Mouse (Mus musculus): ENCODE measurements around the gene Npl. TPM values are rescaled to one million over a fixed set of nuclear protein-coding genes. Genes with fewer than 3 reads are reported as not detected.

The Npl gene
- polyA plus RNA-seq, 1 experiment from 2014 or later, result 16.9 TPM

DNA sequence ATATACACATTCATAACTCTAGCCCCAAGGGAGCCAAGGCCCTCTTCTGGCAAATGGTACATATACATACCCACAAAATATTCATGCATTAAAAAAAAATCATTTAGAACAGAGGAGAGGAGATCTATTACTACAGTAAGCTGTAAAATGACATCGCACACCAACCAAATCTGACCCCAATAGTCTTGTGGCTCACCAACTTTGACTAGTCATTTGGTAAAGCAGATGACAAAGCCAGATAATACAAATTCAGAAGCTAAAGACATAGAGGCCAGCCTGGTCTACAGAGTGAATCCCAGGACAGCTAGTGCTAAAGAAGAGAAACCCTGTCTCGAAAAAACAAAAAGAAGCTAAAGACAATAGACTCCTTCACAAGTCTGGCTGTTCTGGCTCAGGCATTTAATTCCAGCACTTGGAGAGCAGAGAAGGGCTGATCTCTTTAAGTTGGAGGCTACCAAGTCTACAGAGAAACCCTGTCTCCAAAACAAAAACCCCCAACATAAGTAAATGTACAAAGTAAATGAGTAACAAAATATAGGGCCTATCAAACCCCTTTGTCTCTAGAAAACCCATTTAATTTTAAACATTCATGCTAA is 64.5 kb downstream of the Npl start:
- H3K4me2 ChIP-seq, result peak overlapping the region; percentile 94
- H3K9ac ChIP-seq, result peak overlapping the region; percentile 60
- no peak overlapping the region for H3K27ac ChIP-seq (replicated peaks)
- no peak for ATAC-seq (ENCODE audit: low read depth)
- H3K9me3 ChIP-seq, result no peaks in the 10 kb centered on the region
- H3K4me3 ChIP-seq, result peak overlapping the region; percentile 96
- H3K4me1 ChIP-seq (replicated peaks), result peaks cover 38% of the 10 kb centered on the region
- H3K36me3 ChIP-seq, result peaks cover 21% of the 10 kb centered on the region
- no peaks in the 10 kb centered on the region for H3K27me3 ChIP-seq
- WGBS, result 42% methylated on average over 2 of the region's 2 CpGs

DNA sequence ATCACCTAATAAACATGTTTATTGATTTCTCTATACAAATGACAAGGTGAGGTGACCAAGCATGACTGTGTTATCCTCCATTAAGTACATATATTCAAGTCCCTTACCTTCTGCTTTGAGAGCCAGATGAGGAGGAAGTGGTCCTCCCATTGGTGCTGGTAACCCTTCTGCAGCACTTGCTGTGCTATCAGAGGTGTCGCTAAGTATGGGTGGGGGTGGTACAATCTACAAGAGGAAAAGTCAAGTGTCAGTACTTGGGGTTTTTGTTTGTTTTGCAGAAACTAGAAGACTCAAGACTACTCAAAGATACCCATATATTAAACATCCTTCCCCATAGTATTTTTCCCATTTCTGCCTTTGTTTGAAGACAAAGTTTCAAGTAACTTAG is 68.8 kb downstream of the Npl start:
- Histone ChIP-seq H3K36me3 (peaks cover 60% of the 10 kb centered on the region), H3K4me3 (no peak overlapping the region), H3K27ac (replicated peaks) (no peak overlapping the region), H3K9ac (no peak overlapping the region), H3K27me3 (no peaks in the 10 kb centered on the region), H3K9me3 (no peaks in the 10 kb centered on the region), H3K4me1 (replicated peaks) (peaks cover 34% of the 10 kb centered on the region), H3K4me2 (no peak overlapping the region)
- WGBS, result 78% methylated on average over 1 of the region's 1 CpGs
- no peak for ATAC-seq (ENCODE audit: low read depth)

DNA sequence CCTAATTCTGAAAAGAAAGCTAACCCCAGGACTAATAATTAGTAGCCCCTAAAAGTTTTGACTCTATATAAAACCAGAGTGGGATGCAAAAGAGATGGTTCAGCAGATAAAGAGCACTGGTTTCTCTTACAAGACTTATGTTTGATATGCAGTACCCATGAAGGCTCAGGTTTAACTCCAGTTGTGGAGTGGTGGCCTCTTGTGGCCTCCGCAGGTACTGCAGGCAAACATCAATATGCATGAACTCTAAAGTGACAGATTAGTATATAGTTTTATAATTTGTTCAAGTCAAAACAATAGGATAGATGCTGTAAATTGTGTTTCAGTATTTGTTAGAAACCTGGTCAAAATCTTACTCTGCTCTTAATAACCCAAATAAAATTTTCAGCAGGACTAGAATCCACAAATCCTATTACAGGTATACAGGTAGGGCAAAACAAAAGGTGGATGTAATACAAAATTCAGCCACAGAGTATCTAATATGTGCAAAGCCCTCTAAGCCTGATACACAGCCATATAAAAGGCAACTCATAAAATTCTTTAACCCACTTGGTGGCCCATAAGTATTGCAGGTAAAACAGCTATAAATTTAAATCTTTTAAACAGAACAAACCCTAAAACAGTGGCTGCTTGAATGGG is 69.3 kb downstream of the Npl start:
- H3K4me2 ChIP-seq, result no peak overlapping the region
- no peak overlapping the region for H3K27ac ChIP-seq (replicated peaks)
- H3K9me3 ChIP-seq, result no peaks in the 10 kb centered on the region
- H3K4me3 ChIP-seq, result no peak overlapping the region
- no peak overlapping the region for H3K9ac ChIP-seq
- peaks cover 62% of the 10 kb centered on the region for H3K36me3 ChIP-seq
- H3K4me1 ChIP-seq (replicated peaks), result peaks cover 29% of the 10 kb centered on the region
- WGBS, result 58% methylated on average over 1 of the region's 1 CpGs
- no peak for ATAC-seq (ENCODE audit: low read depth)
- H3K27me3 ChIP-seq, result no peaks in the 10 kb centered on the region

DNA sequence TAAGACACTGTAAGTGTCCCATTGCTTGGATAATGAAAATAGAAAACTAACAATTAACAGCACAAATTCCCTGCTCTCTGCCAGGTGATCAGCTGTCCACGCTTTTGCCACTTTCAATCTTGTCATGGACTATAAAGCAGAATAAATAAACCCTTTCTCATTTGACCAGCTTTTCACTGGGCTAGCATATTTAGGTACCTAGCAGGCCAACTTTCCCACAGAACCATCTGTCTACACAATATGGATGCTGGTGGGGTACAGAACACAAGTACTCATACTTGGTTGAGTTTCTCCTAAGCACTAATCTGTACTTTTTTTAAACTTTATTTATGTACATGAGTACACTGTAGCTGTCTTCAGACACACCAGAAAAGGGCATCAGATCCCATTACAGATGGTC is 70.5 kb downstream of the Npl start:
- Histone ChIP-seq H3K9ac (no peak overlapping the region), H3K9me3 (no peaks in the 10 kb centered on the region), H3K4me2 (no peak overlapping the region), H3K36me3 (peaks cover 71% of the 10 kb centered on the region), H3K27me3 (no peaks in the 10 kb centered on the region), H3K4me3 (no peak overlapping the region), H3K27ac (replicated peaks) (no peak overlapping the region), H3K4me1 (replicated peaks) (peaks cover 17% of the 10 kb centered on the region)
- 69% methylated on average over 1 of the region's 1 CpGs for WGBS
- ATAC-seq (ENCODE audit: low read depth), result no peak

DNA sequence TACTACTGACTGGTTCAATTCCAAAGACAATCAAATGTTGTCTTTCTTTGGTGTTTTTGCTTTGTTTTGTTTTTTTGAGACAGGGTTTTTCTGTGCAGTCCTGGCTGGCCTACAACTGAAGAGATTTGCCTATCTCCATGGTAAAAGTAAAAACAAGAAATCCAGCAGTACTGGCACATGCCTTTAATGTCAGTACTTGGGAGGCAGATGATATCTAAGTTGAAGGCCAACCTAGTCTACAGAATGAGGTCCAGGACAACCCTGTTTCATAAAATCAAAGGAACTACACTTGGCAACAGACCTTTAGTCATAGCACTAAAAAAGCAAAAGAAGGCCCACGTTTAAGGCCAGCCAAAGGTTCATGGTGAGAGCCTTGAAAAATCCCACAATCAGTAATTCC is 88.0 kb downstream of the Npl start:
- peaks cover 81% of the 10 kb centered on the region for H3K36me3 ChIP-seq
- no peak overlapping the region for H3K4me2 ChIP-seq
- no peak overlapping the region for H3K9ac ChIP-seq
- ATAC-seq (ENCODE audit: low read depth), result no peak
- H3K27ac ChIP-seq (replicated peaks), result no peak overlapping the region
- no peaks in the 10 kb centered on the region for H3K4me1 ChIP-seq (replicated peaks)
- H3K27me3 ChIP-seq, result no peaks in the 10 kb centered on the region
- H3K9me3 ChIP-seq, result no peaks in the 10 kb centered on the region
- 91% methylated on average over 1 of the region's 1 CpGs for WGBS
- no peak overlapping the region for H3K4me3 ChIP-seq

DNA sequence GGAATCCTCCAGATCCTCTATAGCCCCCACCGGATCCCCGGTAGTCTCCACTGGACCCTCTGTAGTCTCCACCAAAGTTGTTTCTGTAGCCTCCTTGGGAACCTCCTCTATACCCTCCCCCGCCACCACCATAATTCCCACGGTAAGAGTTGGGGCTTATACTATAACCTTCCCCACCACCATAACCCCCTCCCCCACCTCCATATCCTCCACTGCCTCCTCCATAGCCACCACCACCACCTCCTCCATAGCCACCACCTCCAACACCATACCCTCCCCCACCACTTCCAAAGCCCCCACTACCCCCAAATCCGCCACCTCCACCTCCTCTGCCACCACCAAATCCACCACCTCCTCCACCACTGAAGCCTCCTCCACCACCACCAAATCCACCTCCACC is 93.7 kb downstream of the Npl start:
- H3K4me2 ChIP-seq, result no peak overlapping the region
- no peaks in the 10 kb centered on the region for H3K9me3 ChIP-seq
- H3K27me3 ChIP-seq, result no peaks in the 10 kb centered on the region
- peaks cover 77% of the 10 kb centered on the region for H3K36me3 ChIP-seq
- H3K27ac ChIP-seq (replicated peaks), result no peak overlapping the region
- WGBS, result 93% methylated on average over 5 of the region's 5 CpGs
- no peaks in the 10 kb centered on the region for H3K4me1 ChIP-seq (replicated peaks)
- ATAC-seq (ENCODE audit: low read depth), result no peak
- H3K4me3 ChIP-seq, result no peak overlapping the region
- no peak overlapping the region for H3K9ac ChIP-seq

DNA sequence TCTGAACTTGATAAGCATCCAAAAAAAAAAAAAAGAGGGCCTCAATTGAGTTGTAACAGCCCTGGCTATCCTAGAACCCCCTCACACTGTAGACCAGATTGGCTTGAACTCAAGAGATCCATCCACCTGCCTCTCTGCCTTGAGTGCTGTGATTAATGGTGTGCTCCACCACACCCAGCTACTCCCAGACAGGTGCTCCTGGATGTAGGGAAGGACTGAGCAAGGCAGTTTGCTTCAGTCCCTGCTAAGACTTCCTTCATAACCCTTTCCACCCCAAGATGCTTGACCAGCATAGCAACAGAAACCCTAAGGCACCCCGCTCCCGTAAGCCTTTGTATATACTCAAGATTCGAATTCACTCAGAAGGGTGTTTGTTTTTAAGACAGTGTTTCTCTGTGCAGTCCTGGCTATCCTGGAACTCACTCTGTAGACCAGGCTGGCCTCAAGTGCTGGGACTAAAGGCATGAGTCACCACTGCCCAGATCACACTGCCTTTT is 96.7 kb downstream of the Npl start:
- H3K4me1 ChIP-seq (replicated peaks), result no peaks in the 10 kb centered on the region
- H3K9me3 ChIP-seq, result no peaks in the 10 kb centered on the region
- H3K27ac ChIP-seq (replicated peaks), result no peak overlapping the region
- H3K4me2 ChIP-seq, result no peak overlapping the region
- H3K36me3 ChIP-seq, result peaks cover 55% of the 10 kb centered on the region
- WGBS, result 91% methylated on average over 3 of the region's 3 CpGs
- no peak overlapping the region for H3K4me3 ChIP-seq
- no peak overlapping the region for H3K9ac ChIP-seq
- H3K27me3 ChIP-seq, result no peaks in the 10 kb centered on the region
- ATAC-seq (ENCODE audit: low read depth), result no peak

Other genes starting within 250 kb of the Npl start
- gene Lamc1, start 217.3 kb downstream of the Npl start, polyA plus RNA-seq (2015; fragmentation: Nextera tagmentation; extraction: Ambion mirVana), result 25.8 and 27.7 TPM in 2 replicates
- 0.15 TPM in 1 of 2 replicates, not detected in the other for gene Shcbp1l, start 124.9 kb downstream of the Npl start, polyA plus RNA-seq (2015; fragmentation: Nextera tagmentation; extraction: Ambion mirVana)
- gene Dhx9, start 62.4 kb downstream of the Npl start, polyA plus RNA-seq (2015; fragmentation: Nextera tagmentation; extraction: Ambion mirVana), result 33.8 and 38.7 TPM in 2 replicates
- gene Rgs8, start 103.0 kb upstream of the Npl start, polyA plus RNA-seq (2015; fragmentation: Nextera tagmentation; extraction: Ambion mirVana), result 16.9 and 17.2 TPM in 2 replicates
- gene Rgs16, start 190.3 kb upstream of the Npl start, polyA plus RNA-seq (2015; fragmentation: Nextera tagmentation; extraction: Ambion mirVana), result 22.9 and 28.1 TPM in 2 replicates
- 38.8 and 43.6 TPM in 2 replicates for gene Rnasel, start 199.4 kb upstream of the Npl start, polyA plus RNA-seq (2015; fragmentation: Nextera tagmentation; extraction: Ambion mirVana)

Measured in neural tube, embryonic 13.5 days (tissue).